Mouse (Mus musculus): Measurements from ENCODE around the gene Tcea2. TPM values are rescaled to one million over a fixed set of nuclear protein-coding genes. Genes with fewer than 3 reads are reported as not detected.

The Tcea2 gene
- total RNA-seq, 2 experiments from 2014 or later, result 6.1 to 7.3 TPM

- intact Hi-C loops (cut with DNase I), result loop anchor here (5.0 kb wide), 1 partner anchor 210 kb away; no protein-coding TSS in a partner anchor
- DNase-seq, result no peak
Observed at GRCm38 (mm10) chr2:181671984-181672383, 8.1 kb upstream of the Tcea2 start.

- intact Hi-C loops (cut with DNase I), result loop anchor here (5.0 kb wide), 1 partner anchor 211 kb away; no protein-coding TSS in a partner anchor
- no peak for DNase-seq
Observed at GRCm38 (mm10) chr2:181673501-181673900, 6.6 kb upstream of the Tcea2 start.

DNA sequence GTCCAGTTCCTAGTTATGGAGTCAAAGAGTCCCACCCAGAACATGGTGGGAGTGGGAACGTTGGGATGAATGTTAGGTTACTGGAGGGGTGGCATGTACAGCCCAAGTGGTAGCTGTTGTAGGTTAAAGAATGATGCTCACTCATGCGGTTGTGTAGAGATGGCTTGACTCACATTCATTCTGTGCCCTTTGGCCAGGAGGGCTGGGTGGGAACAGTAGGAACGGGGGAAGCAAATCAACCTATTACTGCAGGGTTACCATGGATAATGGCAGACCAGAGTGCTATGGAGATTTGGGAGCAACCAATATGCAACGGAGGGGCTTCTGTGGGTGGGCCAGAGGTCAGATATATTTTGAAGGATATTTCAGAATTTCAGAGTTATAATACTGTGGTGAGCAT, 5.2 kb upstream of the Tcea2 start:
- intact Hi-C loops (cut with DNase I), result loop anchor here (5.0 kb wide), 1 partner anchor 213 kb away; no protein-coding TSS in a partner anchor
- DNase-seq, result no peak

DNA sequence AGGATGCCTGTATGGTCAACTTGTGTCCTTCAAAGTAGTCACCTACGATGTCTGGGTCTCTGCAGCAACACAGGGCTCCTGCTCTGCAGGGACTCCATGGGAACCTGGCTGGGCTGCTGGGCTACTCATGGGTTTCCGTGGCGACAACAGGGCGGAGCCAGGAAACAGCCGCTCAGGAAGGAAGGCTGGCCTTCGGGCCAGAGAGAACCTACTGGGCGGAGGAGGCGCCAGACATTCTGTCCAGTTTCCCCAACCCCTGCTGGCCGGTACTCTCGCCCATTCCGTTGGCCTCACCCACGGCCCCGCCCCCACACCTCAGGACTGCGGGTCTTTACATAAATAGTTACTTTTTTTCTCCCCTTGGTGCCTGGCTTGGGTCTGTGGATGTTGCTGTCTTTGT, 4.7 kb upstream of the Tcea2 start:
- DNase-seq, result peak; percentile 74 to 78
- intact Hi-C loops (cut with DNase I), result no loop called here

DNA sequence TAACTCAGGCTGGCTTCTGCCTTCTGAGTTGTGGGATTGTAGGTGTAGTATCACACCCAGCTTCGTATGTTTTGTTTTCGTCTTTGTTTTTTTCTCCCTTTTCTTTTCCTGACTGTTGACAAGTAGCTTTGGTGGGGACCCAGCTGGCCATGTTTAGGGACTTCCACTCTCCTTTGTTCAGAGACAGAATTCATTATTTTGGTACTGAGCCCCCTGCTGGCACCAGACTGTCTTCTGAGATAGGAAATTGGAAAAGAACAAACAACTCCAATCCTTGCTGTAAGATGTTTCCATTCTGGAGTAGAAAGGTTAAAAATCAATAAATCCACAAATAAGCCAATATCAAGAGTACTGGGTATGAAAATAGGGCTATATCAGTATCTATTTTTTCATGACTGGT, 3.7 kb upstream of the Tcea2 start:
- intact Hi-C loops (cut with DNase I), result no loop called here
- no peak for DNase-seq

DNA sequence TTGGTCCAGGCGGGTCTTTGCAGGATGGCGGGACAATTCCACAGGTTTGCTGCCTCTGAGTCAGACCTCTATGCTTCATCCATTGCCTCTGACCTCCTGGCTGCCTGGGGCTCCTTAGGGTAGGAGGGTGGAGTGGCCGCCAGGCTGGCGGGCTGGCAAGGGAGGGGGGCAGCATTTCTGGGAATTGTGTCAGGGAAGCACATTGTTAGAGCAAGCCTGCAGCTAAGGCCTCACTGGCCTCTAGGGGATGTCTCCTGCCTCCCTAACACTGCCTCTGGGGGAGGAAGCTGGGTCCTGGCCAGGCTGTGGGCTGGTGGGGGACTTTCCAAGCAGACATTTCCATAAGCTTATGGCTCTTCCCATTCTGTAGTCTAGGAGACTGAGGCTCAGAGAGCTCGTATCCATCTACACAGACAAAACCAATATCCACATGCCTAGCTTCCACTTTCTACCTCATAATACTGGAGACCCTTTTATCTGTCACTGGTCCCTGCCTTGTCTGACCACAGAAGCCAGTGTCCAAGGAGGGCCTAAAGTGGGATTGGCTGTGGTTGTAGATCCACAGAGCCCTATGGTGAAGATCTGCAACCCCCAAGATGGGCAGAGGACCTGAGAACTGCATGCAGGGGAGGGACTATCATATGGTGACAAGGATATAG, 2.9 kb upstream of the Tcea2 start:
- intact Hi-C loops (cut with DNase I), result no loop called here
- DNase-seq, result peak in 1 of 2 experiments; percentile 52

- DNase-seq, result no peak
- intact Hi-C loops (cut with DNase I), result loop anchor here (1.0 kb wide), 2 partner anchors 18 to 33 kb away; no protein-coding TSS in a partner anchor
Observed at GRCm38 (mm10) chr2:181677755-181678098, 2.4 kb upstream of the Tcea2 start.

DNA sequence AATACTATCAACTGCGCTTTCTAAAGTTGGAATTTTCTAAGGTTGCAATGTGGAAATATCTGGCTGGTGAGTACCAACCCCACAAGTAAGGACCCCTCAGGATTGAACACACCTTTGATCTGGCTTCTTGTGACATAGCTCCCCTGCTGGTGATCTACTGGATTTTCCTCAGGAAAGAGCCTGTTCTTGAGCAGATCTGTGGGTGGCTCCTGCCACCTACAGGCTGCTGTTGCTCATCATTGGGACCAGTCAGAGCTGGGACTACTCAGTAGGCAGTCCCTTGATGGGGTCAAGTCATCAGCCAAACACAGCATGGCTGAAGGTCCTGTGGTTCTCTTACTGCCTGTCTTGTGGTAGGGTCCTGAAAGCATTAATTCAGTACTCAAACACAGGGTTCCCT, 1.3 kb upstream of the Tcea2 start:
- intact Hi-C loops (cut with DNase I), result loop anchor here (1.0 kb wide), 2 partner anchors 19 to 34 kb away; no protein-coding TSS in a partner anchor

GRCm38 (mm10) chr2:181680716-181681117, 607 bp downstream of the Tcea2 start:
- intact Hi-C loops (cut with DNase I), result loop anchor here (1.0 kb wide), 2 partner anchors 13 to 26 kb away; partner anchors contain the start of gene Rgs19
- DNase-seq, result no peak

More for the DNA sequence above, 1.3 kb upstream of the Tcea2 start:
- peak; percentile 72 to 76 for DNase-seq

GRCm38 (mm10) chr2:181681978-181682377, 1.9 kb downstream of the Tcea2 start:
- no peak for DNase-seq
- intact Hi-C loops (cut with DNase I), result no loop called here

DNA sequence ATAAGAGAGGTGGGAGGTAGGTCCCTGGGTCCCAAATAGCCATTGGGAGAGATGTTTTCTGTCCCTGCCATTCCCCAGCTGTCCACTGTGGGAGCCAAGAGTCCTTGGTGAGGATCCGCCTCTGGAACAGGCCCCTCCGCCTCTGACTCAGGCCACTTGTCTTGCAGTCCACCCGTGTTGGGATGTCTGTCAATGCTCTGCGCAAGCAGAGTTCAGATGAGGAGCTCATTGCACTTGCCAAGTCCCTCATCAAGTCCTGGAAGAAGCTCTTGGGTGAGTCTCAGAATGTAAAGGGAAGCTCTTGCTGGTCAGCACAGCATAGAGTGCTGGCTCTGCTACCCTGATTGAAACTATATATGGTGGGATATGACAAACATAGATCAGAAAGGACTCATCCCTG, 3.3 kb downstream of the Tcea2 start:
- intact Hi-C loops (cut with DNase I), result no loop called here
- no peak for DNase-seq

GRCm38 (mm10) chr2:181684713-181685112, 4.6 kb downstream of the Tcea2 start:
- intact Hi-C loops (cut with DNase I), result no loop called here
- peak in 1 of 2 experiments; percentile 1 for DNase-seq

DNA sequence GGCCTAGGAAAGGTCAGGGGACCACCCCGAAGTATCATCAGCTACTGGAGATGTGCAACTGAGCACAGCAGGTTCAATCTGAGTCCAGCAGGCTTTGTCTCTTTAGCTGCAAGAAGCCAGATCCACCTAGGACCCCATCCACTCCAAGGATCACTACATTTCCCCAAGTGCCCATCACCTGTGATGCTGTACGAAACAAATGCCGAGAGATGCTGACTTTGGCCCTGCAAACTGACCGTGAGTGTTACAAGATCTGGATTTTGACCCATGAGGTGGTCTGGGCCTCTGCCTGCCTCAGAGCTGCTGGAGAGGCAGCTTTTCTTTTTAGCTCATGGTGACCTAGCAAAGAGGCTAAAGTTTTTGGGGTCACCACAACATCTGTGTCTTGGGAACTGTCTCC, 5.6 kb downstream of the Tcea2 start:
- intact Hi-C loops (cut with DNase I), result no loop called here
- peak in 1 of 2 experiments; percentile 0 for DNase-seq

DNA sequence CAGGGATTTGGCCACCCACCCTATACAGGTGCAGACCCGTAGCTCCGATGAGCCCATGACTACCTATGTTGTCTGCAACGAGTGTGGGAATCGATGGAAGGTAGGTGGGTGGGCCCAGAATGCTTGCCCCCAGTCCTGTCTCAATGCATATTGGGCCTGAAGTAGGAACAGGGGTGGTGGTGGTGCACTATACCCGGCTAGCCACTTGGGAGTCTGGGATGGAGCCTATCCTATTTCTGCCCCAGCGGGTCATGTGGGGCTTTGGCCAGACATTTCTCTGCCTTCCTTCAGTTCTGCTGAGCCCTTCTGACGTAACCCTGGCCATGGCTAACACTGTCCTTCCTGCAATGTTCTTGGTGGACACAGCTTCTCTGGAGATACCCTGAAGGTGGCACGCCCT, 7.5 kb downstream of the Tcea2 start:
- intact Hi-C loops (cut with DNase I), result no loop called here
- no peak for DNase-seq

- intact Hi-C loops (cut with DNase I), result no loop called here
Observed at GRCm38 (mm10) chr2:181689466-181690160, 9.5 kb downstream of the Tcea2 start.

DNA sequence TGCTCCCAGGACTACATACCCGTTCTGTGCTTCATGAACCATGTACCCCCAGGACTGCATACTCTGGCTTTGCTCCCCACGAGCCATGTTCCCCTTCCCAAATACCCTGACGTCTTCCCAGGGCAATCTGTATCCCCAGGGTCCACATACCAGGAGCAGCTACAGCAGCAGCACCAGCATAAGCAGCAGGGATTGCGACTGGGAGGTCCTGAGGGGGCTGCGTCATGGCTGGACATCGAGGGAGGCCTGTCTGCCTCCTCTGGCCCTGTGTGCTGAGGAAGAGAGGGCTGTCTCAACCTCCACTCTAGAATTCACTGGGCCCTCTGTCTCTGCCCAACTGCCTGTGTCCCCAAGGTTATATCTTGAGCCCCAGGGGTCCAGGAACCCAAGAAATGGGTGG, 11.0 kb downstream of the Tcea2 start:
- intact Hi-C loops (cut with DNase I), result no loop called here

More at GRCm38 (mm10) chr2:181689466-181690160, 9.5 kb downstream of the Tcea2 start:
- no peak for DNase-seq

DNA sequence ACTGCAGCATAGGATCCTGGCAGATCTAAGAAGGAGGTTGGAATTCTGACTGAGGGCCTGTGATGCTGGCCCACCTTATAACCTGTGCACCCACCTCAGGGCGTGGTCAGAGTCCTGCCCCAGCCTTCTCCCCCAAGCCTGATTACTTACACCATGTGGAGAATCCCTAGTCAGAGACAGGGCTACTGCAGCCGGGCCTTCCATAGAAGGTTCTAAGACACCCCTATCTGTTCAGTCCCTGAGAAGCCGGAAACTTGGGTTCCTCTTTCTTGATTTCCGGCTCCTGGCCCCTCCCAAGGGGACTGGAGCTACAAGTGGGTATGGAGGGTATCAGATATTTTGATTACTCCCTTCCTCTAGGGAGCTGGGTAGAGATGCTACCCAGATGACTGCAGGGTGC, 11.5 kb downstream of the Tcea2 start:
- no peak for DNase-seq
- intact Hi-C loops (cut with DNase I), result no loop called here

More for the DNA sequence above, 11.0 kb downstream of the Tcea2 start:
- no peak for DNase-seq

DNA sequence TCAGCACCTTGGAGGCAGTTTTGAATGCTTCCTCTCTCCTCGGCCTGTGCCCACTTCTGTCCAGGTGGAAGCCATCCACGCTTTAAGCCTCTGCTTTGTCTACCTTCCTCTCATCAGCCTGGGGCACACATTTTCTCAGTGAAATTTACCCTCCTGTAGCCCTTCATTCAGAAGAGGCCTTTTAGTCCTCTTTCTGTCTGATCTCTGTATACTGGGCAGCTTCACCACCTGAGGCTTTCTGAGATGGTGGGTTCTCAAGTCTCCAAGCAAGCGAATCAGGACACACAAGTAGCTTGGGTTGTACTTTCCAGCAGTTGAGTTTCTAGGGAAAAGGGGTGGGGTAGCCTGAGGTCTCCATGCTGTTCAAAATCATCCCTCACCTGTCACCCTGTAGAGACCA, 12.2 kb downstream of the Tcea2 start:
- intact Hi-C loops (cut with DNase I), result no loop called here
- DNase-seq, result no peak

- intact Hi-C loops (cut with DNase I), result loop anchor here (1.0 kb wide), 1 partner anchor 13 kb away; the partner anchor contains the start of gene Tcea2
- peak; percentile 85 to 88 for DNase-seq
Observed at GRCm38 (mm10) chr2:181693339-181694280, 13.5 kb downstream of the Tcea2 start, which contains the start of gene Rgs19. Rgs19 (minus strand) TSS chr2:181693977.

GRCm38 (mm10) chr2:181694581-181694980, 14.5 kb downstream of the Tcea2 start:
- intact Hi-C loops (cut with DNase I), result no loop called here
- no peak for DNase-seq

GRCm38 (mm10) chr2:181695776-181696175, 15.7 kb downstream of the Tcea2 start:
- intact Hi-C loops (cut with DNase I), result no loop called here
- no peak for DNase-seq

Data from heart, postnatal 36 days (tissue).